Mouse (Mus musculus) naive thymus-derived CD4-positive, alpha-beta T cell, adult 2 months (primary cell): ENCODE results near the gene Ski.

Experiments
- DNase-seq: peaks from one replicate; pipeline ENCODE4 v3.0.0-alpha.2; 2011; ENCODE audit warnings: low read depth

Ski gene

DNA sequence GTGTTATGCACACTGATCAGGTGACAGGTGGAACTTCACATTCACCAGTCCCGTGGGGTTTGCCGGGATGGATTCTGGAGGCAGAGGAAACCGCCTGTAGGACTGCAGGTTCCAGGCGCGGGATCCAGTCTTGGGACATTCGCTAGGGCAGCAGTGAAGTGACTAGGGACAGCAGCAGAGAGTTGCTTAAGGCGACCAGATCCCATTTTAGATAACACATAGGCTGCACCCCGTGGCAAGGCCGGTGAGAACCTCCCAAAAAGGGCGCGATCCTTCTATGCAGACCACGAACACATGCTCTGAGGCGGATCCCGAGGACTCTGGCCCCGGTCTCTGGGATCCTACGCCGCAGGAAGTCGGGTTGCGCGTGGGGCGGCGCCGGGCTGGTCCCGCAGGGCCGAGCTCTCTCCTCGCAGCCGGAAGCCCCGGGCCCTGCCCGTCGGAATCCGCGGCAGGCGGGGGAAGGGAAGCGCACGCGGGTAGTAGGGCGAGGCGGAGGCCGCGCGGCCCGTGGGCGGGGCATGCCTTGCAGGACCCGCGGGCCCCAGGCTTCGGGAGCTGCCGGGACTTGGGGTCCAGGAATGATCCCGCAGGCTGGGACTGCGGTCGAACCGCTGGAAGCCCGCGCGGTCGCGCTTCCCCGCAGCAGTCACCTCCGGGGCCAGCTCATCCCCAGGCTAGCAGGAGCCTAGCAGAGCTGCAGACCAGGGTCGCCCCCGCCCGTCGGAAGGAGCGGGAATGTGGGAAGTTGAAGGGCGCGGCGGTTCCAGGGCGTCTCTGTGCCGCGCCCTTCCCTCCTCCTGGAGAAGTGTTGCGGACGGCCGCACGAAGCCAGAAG, 71.9 kb downstream of the Ski start:
- peak; percentile 81 for DNase-seq

DNA sequence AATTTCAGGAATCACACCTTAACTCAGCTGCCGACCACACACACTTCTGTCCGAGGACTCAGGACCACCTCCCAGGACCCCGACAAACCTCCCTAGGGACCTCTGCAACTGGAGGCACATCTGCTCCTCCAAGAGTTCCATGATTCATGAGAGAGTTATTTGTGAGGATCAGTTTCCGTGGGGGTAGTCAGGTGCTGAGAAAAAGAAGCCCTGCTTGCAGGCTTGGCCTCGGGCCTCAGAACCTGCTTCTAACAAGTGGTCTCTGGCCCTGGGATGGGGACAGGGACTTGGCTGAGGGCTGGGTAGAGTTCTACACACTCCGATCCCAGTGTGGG, 72.5 kb downstream of the Ski start:
- no peak for DNase-seq

GRCm38 (mm10) chr4:155148910-155149698, 73.3 kb downstream of the Ski start:
- DNase-seq: no peak

GRCm38 (mm10) chr4:155148453-155148852, 73.9 kb downstream of the Ski start:
- no peak for DNase-seq

DNA sequence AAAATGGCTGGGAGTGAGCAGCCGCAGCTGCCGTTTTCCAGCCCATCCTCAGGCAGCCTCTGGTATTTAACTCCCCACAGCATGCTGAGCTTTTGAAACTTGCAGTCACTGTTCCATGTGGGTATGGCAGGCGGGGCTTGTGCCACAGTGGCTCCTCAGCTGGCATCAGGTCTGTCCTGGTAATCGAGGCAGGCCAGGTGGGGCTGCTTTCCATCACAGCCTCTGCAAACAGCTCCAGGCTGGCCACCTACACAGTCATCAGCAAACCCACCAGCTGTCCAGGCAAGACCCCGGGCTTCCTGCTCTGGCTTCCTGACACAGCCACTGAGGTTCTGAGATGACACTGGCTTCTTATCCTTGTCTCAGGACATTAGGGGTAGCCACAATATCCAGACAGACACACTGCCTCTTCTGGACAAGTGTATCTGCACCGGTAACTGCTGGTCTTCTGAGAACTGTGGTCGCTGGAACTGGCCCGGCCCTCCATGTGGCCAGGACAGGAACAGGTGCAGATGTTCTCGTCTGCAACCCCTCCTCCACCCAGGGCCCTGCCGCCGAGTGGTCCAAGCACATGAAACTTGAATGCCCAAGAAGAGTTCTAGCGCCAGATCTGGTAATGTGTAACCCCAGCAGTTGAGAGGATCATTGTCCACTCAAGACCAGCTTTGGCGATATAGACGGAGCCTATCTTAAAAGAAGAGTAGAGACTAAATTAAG, 76.1 kb downstream of the Ski start:
- no peak for DNase-seq

GRCm38 (mm10) chr4:155144548-155145180, 77.7 kb downstream of the Ski start:
- DNase-seq: no peak

GRCm38 (mm10) chr4:155143871-155144502, 78.4 kb downstream of the Ski start:
- no peak for DNase-seq

GRCm38 (mm10) chr4:155143411-155143810, 79.0 kb downstream of the Ski start:
- DNase-seq: no peak

- DNase-seq: no peak
These were observed 79.6 kb downstream of the Ski start for GRCm38 (mm10) chr4:155142836-155143235.

- DNase-seq: no peak
These were observed 81.6 kb downstream of the Ski start for GRCm38 (mm10) chr4:155140795-155141265.

- no peak for DNase-seq
These were observed 82.2 kb downstream of the Ski start for GRCm38 (mm10) chr4:155140150-155140549.

DNA sequence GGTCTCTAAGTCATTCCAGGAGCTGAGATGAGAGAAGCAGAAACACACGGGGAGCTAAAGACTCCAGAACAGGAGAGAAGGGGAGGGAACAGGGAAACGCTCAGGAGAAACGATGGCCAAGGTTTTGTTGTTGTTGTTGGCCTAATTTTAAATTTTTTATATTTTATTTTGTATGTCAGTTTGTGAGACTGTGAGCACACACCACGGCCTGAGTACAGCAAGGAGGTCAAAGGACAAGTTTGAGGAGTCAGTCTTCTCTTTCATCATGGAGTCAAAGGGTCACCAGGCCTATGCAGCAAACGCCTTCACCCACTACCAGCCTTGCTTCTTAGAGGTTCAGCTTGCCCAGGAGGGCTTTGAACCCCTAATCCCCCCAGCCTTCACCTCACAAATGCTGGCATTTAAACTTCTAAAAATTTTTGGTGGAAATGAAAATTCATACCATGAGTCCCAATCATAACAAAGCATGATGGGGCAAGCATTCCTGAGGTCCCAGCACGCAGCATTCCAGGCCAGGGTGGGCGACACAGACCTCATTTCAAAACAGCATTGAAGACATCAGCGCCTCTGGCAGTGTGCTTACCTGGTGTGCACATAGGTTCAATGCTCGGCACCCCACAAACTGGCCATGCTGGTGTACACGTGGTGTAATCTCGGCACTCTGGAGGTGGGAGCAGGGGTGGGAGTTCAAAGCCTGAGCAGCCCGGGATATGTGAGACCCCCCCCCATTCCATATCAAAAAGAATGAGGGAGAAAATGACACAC, 82.9 kb downstream of the Ski start:
- no peak for DNase-seq

- no peak for DNase-seq
These were observed 83.9 kb downstream of the Ski start for GRCm38 (mm10) chr4:155138451-155138850.

GRCm38 (mm10) chr4:155137891-155138290, 84.5 kb downstream of the Ski start:
- DNase-seq: no peak

GRCm38 (mm10) chr4:155135909-155136585, 86.3 kb downstream of the Ski start:
- no peak for DNase-seq

DNA sequence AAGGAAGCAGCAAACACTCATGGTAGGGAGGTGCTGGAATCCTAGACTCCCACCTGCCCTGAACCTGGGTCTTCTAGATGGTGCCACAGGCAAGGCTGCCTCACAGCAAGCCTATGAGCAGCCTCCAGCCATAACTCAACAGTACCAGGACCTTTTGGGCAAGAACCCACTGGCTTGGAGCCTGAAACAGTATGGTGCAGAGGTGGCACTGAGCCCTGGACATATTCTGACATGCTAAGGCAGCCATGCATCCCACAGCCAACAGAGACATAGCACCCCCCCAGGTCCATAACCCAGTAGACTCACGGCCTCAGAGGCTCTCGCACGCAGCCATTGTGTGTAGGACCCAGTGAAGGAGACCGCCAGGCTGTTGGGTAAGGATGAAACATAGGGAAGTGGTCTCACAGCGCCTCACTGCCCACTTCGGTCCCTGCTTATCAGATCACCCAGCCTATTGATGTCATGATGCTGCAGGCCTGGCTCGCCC, 87.7 kb downstream of the Ski start:
- no peak for DNase-seq

- no peak for DNase-seq
These were observed 88.6 kb downstream of the Ski start for GRCm38 (mm10) chr4:155133658-155134417.

DNA sequence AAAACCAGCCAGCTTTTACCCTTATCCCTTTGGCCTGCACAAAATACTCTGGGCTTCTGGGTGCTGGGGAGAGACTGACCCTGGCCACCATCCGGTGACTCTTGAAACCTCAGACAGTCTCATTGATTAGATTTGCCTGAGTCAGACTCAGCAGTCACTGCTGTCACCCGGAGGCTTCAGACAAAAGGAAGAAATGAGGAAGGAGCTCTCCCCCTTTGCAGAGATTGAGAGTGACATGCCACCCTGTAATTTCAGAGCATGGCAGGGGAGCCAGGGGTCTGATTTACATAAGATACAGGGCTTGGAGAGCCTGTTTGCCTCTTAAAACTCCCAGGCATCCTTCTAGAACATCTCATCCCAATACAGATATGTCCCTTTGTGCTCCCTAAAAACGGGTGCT, 89.2 kb downstream of the Ski start:
- DNase-seq: no peak

DNA sequence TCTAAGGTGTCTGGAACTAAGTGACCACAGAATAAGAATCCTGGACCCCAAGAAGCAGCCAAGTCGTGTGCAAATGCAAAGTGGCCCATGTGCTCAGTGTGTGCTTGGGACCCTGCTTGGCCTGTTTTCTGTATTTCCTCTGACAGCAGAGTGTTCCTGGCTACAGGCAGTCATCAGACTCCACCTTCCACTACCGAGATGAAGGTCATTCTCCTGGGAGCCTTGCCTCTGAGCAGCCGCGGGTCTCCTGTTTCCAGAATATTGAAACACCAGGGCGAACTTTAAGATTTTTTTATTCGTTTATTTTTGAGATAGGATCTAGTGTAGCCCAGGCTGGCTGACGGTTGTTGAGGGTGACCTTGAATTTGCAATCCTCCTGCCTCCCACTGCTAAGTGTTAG, 91.8 kb downstream of the Ski start:
- DNase-seq: no peak
